Mouse (Mus musculus) liver, postnatal 0 days (tissue): ENCODE measurements around the gene Rapgef5. TPM values are rescaled to one million over a fixed set of nuclear protein-coding genes. Genes with fewer than 3 reads are reported as not detected.

Experiments
- ATAC-seq: fragments of 200-750 bp; cut with Nextera tagmentation; 2 replicates; pipeline ENCODE4 v1.8.0; 2017; ENCODE audit warnings: mild to moderate bottlenecking, moderate library complexity
- DNase-seq: peaks from one replicate; pipeline ENCODE4 v3.0.0-alpha.2; 2016
- H3K27ac ChIP-seq: fragments of 300-500 bp; sonication (generic); 2 replicates; pipeline ENCODE4 v1.5.1; 2014; ENCODE audit warnings: antibody characterized with exemption, moderate library complexity, mild to moderate bottlenecking, low read depth
- H3K27me3 ChIP-seq: fragments of 300-500 bp; sonication (generic); 2 replicates; pipeline ENCODE4 v1.6.1; 2014; ENCODE audit warnings: low read length, control low read depth, mixed read lengths; ENCODE audit not compliant: insufficient read depth
- H3K36me3 ChIP-seq: fragments of 300-500 bp; sonication (generic); replicated peaks from 2 replicates; pipeline ENCODE4 v1.6.1; 2014; ENCODE audit warnings: mild to moderate bottlenecking, control low read depth, low read length, moderate library complexity, mixed read lengths; ENCODE audit not compliant: insufficient read depth
- H3K4me1 ChIP-seq: fragments of 300-500 bp; sonication (generic); 2 replicates; pipeline ENCODE4 v1.6.1; 2014; ENCODE audit warnings: antibody characterized with exemption, mild to moderate bottlenecking, control low read depth; ENCODE audit not compliant: insufficient read depth
- H3K4me2 ChIP-seq: fragments of 300-500 bp; sonication (generic); 2 replicates; pipeline ENCODE4 v1.6.1; 2014; ENCODE audit warnings: low read depth, mild to moderate bottlenecking, low read length, moderate library complexity, mixed read lengths
- H3K4me3 ChIP-seq: fragments of 300-500 bp; sonication (generic); 2 replicates; pipeline ENCODE4 v1.5.1; 2014; ENCODE audit warnings: low read depth, low read length
- H3K9ac ChIP-seq: fragments of 300-500 bp; sonication (generic); replicated peaks from 2 replicates; pipeline ENCODE4 v1.6.1; 2014; ENCODE audit warnings: mild to moderate bottlenecking, moderate library complexity
- H3K9me3 ChIP-seq: fragments of 300-500 bp; sonication (generic); 2 replicates; pipeline ENCODE4 v1.6.1; 2016; ENCODE audit warnings: mild to moderate bottlenecking, control low read depth, low read length, mixed read lengths
- CTCF ChIP-seq: sonication (generic); IDR thresholded peaks from 2 replicates; pipeline ENCODE4 v1.5.1; 2016; ENCODE audit warnings: antibody characterized with exemption, low read depth
- EP300 ChIP-seq: IDR thresholded peaks from 2 replicates; pipeline ENCODE4 v1.6.1; 2016; ENCODE audit warnings: antibody characterized with exemption, low read depth, mild to moderate bottlenecking
- WGBS: fragments of 180-500 bp; shearing (Covaris S2); extraction: QIAGEN DNeasy Blood & Tissue Kit; methylation state at CpG from one replicate; pipeline ENCODE4 v1.1.7; 2014; ENCODE audit not compliant: insufficient replicate concordance; 5-methylcytosine and 5-hydroxymethylcytosine counted together
- polyA plus RNA-seq: library from polyadenylated mRNA; unstranded; fragments of >200 nt; fragmentation: Nextera tagmentation; extraction: Ambion mirVana; gene quantifications from 2 replicates; pipeline ENCODE4 v1.2.1, GENCODE M21; 2015

Gene Rapgef5
- polyA plus RNA-seq, 1 experiment from 2014 or later: 2.1 TPM

- Histone ChIP-seq H3K4me1 (no peaks in the 10 kb centered on the region), H3K4me3 (no peak overlapping the region), H3K9ac (no peak overlapping the region), H3K27ac (no peak overlapping the region), H3K27me3 (no peaks in the 10 kb centered on the region), H3K4me2 (no peak overlapping the region), H3K9me3 (no peaks in the 10 kb centered on the region), H3K36me3 (no peaks in the 10 kb centered on the region)
- ATAC-seq (no peak), DNase-seq (no peak)
- TF ChIP-seq CTCF: no peak
- no peak for TF ChIP-seq EP300
- 40% methylated on average over 3 of the region's 3 CpGs for WGBS
Observed at GRCm38 (mm10) chr12:117736130-117736529, 219.9 kb downstream of the Rapgef5 start.

DNA sequence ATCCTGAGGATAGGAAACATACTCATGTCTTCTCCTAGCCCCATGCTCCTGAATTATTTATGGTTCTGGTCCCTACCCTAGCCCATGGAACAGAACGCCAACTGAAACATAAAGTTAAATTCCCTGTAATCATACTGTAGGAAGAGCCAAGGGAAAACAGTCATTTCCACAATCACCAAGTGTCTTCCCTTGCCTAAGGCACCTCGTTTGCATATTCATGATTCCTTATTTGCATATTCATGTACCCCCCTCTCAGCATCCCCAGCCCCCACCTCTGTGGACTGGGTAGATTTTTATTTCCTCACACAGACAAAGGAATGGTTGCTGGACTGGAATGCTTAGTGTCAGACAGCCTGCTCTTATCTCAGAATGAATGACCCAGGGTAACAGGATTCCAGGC is 220.6 kb downstream of the Rapgef5 start:
- no peak overlapping the region for H3K4me2 ChIP-seq
- no peak overlapping the region for H3K4me3 ChIP-seq
- TF ChIP-seq EP300: no peak
- no peak for TF ChIP-seq CTCF
- no peak for DNase-seq
- H3K27me3 ChIP-seq: no peaks in the 10 kb centered on the region
- H3K27ac ChIP-seq: no peak overlapping the region
- no peak for ATAC-seq
- no peaks in the 10 kb centered on the region for H3K36me3 ChIP-seq
- no peaks in the 10 kb centered on the region for H3K9me3 ChIP-seq
- H3K4me1 ChIP-seq: no peaks in the 10 kb centered on the region
- H3K9ac ChIP-seq: no peak overlapping the region
- WGBS: 67% methylated on average over 2 of the region's 2 CpGs

GRCm38 (mm10) chr12:117737332-117738031 is 221.2 kb downstream of the Rapgef5 start:
- no peak for ATAC-seq
- no peak for DNase-seq
- Histone ChIP-seq H3K27ac (no peak overlapping the region), H3K27me3 (no peaks in the 10 kb centered on the region), H3K4me3 (no peak overlapping the region), H3K9ac (no peak overlapping the region), H3K4me2 (no peak overlapping the region), H3K9me3 (no peaks in the 10 kb centered on the region), H3K4me1 (no peaks in the 10 kb centered on the region), H3K36me3 (no peaks in the 10 kb centered on the region)
- TF ChIP-seq CTCF (no peak), EP300 (no peak)
- 71% methylated on average over 11 of the region's 11 CpGs for whole genome bisulfite sequencing

- ATAC-seq: no peak
- Histone ChIP-seq H3K27me3 (no peaks in the 10 kb centered on the region), H3K9ac (no peak overlapping the region), H3K4me2 (no peak overlapping the region), H3K4me3 (no peak overlapping the region), H3K27ac (no peak overlapping the region), H3K9me3 (no peaks in the 10 kb centered on the region), H3K4me1 (peaks cover 5% of the 10 kb centered on the region; the same call in 1 of the 2 replicates), H3K36me3 (no peaks in the 10 kb centered on the region)
- 69% methylated on average over 1 of the region's 1 CpGs for WGBS
- no peak for DNase-seq
- no peak for TF ChIP-seq CTCF
- TF ChIP-seq EP300: no peak
Observed at GRCm38 (mm10) chr12:117742487-117742886, 226.2 kb downstream of the Rapgef5 start.

DNA sequence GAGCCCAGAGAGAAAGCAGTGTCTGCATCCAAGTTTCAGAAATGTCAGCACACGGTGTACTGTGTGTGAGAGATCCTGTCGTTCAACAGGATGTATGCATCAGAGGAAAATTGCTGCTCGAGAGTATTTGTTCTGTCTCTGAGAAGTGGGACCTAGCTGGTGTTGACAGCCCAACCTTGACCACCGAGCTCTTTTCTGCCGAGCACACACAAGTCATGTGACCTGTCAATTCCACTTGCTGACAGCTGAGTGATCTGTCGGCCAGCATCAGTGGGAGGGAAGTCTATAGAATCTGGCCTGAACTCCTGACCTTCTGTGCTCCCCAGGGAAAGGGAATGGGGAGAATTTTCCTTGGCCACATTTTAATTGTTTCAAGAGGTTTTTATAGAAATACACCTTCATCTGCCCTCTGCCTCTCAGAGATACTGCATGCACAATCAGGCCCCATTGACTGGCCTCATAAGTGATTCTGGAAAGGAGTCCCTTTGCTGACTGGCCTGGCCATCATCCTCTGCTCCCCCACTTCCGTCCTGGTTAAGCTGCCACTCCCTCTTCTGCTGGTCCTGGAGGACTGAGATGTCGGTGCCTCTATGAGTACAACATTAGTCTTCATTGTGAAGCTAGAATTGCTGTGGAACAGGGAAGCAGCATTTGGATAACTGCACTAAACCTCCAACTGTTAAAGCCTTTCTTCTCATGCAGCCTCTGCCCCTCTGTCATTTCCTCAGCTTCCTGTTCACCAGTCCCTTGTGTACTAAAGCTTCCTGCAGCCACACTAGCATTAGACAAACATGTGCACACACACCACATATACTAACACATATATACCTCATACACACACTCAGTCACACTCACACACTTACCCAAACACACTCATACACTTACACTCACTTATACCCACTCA is 228.6 kb downstream of the Rapgef5 start:
- H3K9me3 ChIP-seq: no peaks in the 10 kb centered on the region
- TF ChIP-seq CTCF: no peak
- no peak for TF ChIP-seq EP300
- ATAC-seq (0 out of 2 replicates have a peak, but pooled peaks have one; percentile 29), DNase-seq (no peak)
- no peak overlapping the region for H3K27ac ChIP-seq
- no peak overlapping the region; the same call in 1 of the 2 replicates for H3K4me2 ChIP-seq
- 17% methylated on average over 8 of the region's 8 CpGs for WGBS
- H3K4me3 ChIP-seq: no peak overlapping the region
- H3K36me3 ChIP-seq: no peaks in the 10 kb centered on the region
- H3K9ac ChIP-seq: no peak overlapping the region
- peaks cover 5% of the 10 kb centered on the region; the same call in 1 of the 2 replicates for H3K4me1 ChIP-seq
- H3K27me3 ChIP-seq: no peaks in the 10 kb centered on the region

DNA sequence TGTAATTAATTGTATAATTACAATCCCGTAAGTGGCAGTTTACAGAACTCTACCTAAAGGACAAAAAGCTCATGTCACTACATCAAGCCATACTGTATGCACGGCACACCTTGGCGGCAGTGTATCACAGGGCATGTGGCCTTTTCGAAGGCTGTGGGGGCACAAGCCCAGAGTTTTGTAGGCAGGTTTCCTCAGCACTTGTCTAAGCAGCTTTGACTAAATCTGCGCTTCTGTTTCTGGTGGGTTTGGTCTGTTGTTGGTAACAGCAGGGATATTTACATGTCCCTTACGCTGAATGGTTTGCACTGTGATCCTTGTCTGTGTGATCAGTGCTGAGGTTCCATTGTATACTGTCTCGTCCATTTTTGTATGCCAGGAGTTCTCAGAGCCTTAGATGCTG is 230.3 kb downstream of the Rapgef5 start:
- H3K9me3 ChIP-seq: no peaks in the 10 kb centered on the region
- H3K27ac ChIP-seq: no peak overlapping the region
- 84% methylated on average over 7 of the region's 7 CpGs for WGBS
- H3K9ac ChIP-seq: no peak overlapping the region
- TF ChIP-seq CTCF (no peak), EP300 (no peak)
- H3K27me3 ChIP-seq: no peaks in the 10 kb centered on the region
- no peaks in the 10 kb centered on the region for H3K36me3 ChIP-seq
- ATAC-seq (no peak), DNase-seq (no peak)
- no peak overlapping the region for H3K4me3 ChIP-seq
- peaks cover 5% of the 10 kb centered on the region; the same call in 1 of the 2 replicates for H3K4me1 ChIP-seq
- no peak overlapping the region for H3K4me2 ChIP-seq
